Mouse (Mus musculus): ENCODE data around the gene Frrs1l.

DNA sequence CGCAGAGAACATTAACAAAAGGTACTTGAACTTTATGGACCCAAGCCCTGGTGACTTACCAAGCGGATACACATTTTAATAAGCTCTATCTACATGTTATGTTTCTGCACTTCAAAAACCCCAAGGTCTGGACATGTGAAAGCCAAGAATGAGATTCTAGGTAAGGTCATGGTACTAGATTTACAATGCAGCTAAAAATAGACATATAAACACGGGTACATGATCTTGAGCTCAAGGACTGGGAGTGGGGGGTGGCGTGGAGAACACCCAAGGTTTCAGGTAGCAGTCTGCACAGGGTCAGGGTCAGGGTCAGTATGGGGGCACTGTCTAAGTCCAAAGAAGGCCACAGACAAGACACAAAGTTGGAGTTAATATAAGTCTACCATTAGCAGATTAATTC, 59.9 kb downstream of the Frrs1l start:
- TF ChIP-seq EP300 (IDR thresholded peaks at IDR 0.05; ENCODE audit: low read depth) (no peak), CTCF (IDR thresholded peaks at IDR 0.05; ENCODE audit: low read depth) (no peak)

Measured in liver, postnatal 0 days (tissue).